Mouse (Mus musculus) kidney, embryonic 15.5 days (tissue): ENCODE measurements around the gene Gnb3. TPM values are rescaled to one million over a fixed set of nuclear protein-coding genes. Genes with fewer than 3 reads are reported as not detected.
A peak's percentile ranks its signal among the peaks of the same experiment; 100 is the strongest.
"Not testable (repeated sequence)": the region's sequence is repeated elsewhere in the genome, so short reads cannot be mapped to it uniquely, and the experiment has no call there.

Experiments
- ATAC-seq: fragments of 200-750 bp; cut with Nextera tagmentation; replicated peaks from 2 replicates; pipeline ENCODE4 v1.8.0; 2017; ENCODE audit warnings: moderate TSS enrichment; ENCODE audit not compliant: low FRiP score
- H3K27ac ChIP-seq: fragments of 300-500 bp; sonication (generic); 2 replicates; pipeline ENCODE4 v1.5.1; 2015; ENCODE audit warnings: mild to moderate bottlenecking, inconsistent platforms
- H3K27me3 ChIP-seq: fragments of 300-500 bp; sonication (generic); 2 replicates; pipeline ENCODE4 v1.6.1; 2015; ENCODE audit warnings: inconsistent platforms
- H3K36me3 ChIP-seq: fragments of 300-500 bp; sonication (generic); 2 replicates; pipeline ENCODE4 v1.6.1; 2015; ENCODE audit warnings: inconsistent platforms
- H3K4me1 ChIP-seq: fragments of 300-500 bp; sonication (generic); 2 replicates; pipeline ENCODE4 v1.6.1; 2015; ENCODE audit warnings: inconsistent platforms
- H3K4me2 ChIP-seq: fragments of 300-500 bp; sonication (generic); 2 replicates; pipeline ENCODE4 v1.6.1; 2015; ENCODE audit warnings: moderate library complexity, mild to moderate bottlenecking, inconsistent platforms
- H3K4me3 ChIP-seq: fragments of 300-500 bp; sonication (generic); replicated peaks from 2 replicates; pipeline ENCODE4 v1.5.1; 2015; ENCODE audit warnings: mild to moderate bottlenecking, inconsistent platforms
- H3K9ac ChIP-seq: fragments of 300-500 bp; sonication (generic); 2 replicates; pipeline ENCODE4 v1.6.1; 2015; ENCODE audit warnings: mild to moderate bottlenecking, inconsistent platforms
- H3K9me3 ChIP-seq: fragments of 300-500 bp; sonication (generic); replicated peaks from 2 replicates; pipeline ENCODE4 v1.6.1; 2016; ENCODE audit warnings: inconsistent platforms
- WGBS: fragments of 180-500 bp; shearing (Covaris S2); methylation state at CpG from one replicate; pipeline ENCODE4 v1.1.7; 2015; ENCODE audit warnings: mixed read lengths; 5-methylcytosine and 5-hydroxymethylcytosine counted together
- polyA plus RNA-seq: library from polyadenylated mRNA; unstranded; fragments of >200 nt; fragmentation: Nextera tagmentation; extraction: Ambion mirVana; gene quantifications from 2 replicates; pipeline ENCODE4 v1.2.1, GENCODE M21; 2015

The Gnb3 gene
- polyA plus RNA-seq, 1 experiment from 2014 or later: 2.9 TPM

DNA sequence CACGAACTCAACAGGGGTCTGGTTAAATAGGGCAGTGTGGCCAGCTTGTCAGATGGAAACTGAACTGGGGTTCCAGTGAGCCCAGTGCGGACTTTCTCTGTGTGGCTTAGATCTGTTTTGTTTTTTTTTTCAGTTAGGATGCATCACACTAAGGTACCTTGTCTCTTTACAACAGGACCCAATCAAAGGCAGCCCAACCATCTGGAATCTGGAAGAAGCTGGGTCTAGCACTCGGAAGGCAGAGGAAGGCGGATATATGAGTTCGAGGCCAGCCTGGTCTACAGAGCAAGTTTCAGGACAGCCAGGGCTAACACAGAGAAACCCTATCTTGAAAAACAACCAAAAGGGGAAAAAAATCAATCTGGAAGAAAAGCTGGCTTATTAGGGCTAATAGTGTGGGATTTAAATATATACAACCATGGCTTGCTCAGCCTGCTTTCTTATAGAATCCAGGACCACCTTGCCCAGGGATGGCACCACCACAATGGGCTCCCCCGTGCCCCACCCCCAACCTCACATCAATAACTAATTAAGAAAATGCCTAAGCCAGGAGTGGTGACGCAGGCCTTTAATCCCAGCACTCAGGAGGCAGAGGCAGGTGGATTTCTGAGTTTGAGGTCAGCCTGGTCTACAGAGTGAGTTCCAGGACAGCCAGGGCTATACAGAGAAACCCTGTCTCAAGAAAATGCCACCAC lies 33.5 kb downstream of the Gnb3 start:
- Histone ChIP-seq H3K27me3 (no peaks in the 10 kb centered on the region), H3K9ac (0 out of 2 replicates have a peak overlapping the region, but pooled peaks have one; percentile 5), H3K36me3 (peaks cover 16% of the 10 kb centered on the region), H3K27ac (peak overlapping the region; percentile 97), H3K9me3 (no peaks in the 10 kb centered on the region), H3K4me3 (peak overlapping the region; percentile 53), H3K4me2 (peak overlapping the region; percentile 81), H3K4me1 (peaks cover 54% of the 10 kb centered on the region)
- no peak for ATAC-seq
- 76% methylated on average over 7 of the region's 7 CpGs for WGBS

GRCm38 (mm10) chr6:124805341-124806321 lies 34.4 kb downstream of the Gnb3 start:
- 1% methylated on average over 34 of the region's 34 CpGs for WGBS
- Histone ChIP-seq H3K9ac (peak overlapping the region; percentile 38), H3K4me3 (peak overlapping the region; percentile 53), H3K4me1 (peaks cover 49% of the 10 kb centered on the region), H3K9me3 (no peaks in the 10 kb centered on the region), H3K27me3 (no peaks in the 10 kb centered on the region), H3K36me3 (peaks cover 7% of the 10 kb centered on the region; the same call in 1 of the 2 replicates), H3K27ac (peak overlapping the region; percentile 97), H3K4me2 (peak overlapping the region; percentile 81)
- peak; percentile 79 for ATAC-seq

- ATAC-seq: no peak
- Histone ChIP-seq H3K36me3 (no peaks in the 10 kb centered on the region), H3K9me3 (no peaks in the 10 kb centered on the region), H3K27ac (no peak overlapping the region; the same call in 1 of the 2 replicates), H3K27me3 (no peaks in the 10 kb centered on the region), H3K9ac (no peak overlapping the region), H3K4me3 (no peak overlapping the region), H3K4me1 (peaks cover 36% of the 10 kb centered on the region), H3K4me2 (no peak overlapping the region)
- WGBS: 89% methylated on average over 3 of the region's 3 CpGs
Observed at GRCm38 (mm10) chr6:124804341-124804740, 35.7 kb downstream of the Gnb3 start.

GRCm38 (mm10) chr6:124803691-124804090 lies 36.4 kb downstream of the Gnb3 start:
- 92% methylated on average over 4 of the region's 4 CpGs for WGBS
- not testable (repeated sequence) for H3K4me2 ChIP-seq

GRCm38 (mm10) chr6:124803061-124803460 lies 37.0 kb downstream of the Gnb3 start:
- 83% methylated on average over 3 of the region's 3 CpGs for WGBS
- no peak for ATAC-seq

More at GRCm38 (mm10) chr6:124803691-124804090, 36.4 kb downstream of the Gnb3 start:
- H3K27ac ChIP-seq, H3K9me3 ChIP-seq, H3K4me3 ChIP-seq, ATAC-seq, H3K27me3 ChIP-seq, H3K36me3 ChIP-seq, H3K9ac ChIP-seq: not testable (repeated sequence)
- H3K4me1 ChIP-seq: peaks cover 32% of the 10 kb centered on the region

DNA sequence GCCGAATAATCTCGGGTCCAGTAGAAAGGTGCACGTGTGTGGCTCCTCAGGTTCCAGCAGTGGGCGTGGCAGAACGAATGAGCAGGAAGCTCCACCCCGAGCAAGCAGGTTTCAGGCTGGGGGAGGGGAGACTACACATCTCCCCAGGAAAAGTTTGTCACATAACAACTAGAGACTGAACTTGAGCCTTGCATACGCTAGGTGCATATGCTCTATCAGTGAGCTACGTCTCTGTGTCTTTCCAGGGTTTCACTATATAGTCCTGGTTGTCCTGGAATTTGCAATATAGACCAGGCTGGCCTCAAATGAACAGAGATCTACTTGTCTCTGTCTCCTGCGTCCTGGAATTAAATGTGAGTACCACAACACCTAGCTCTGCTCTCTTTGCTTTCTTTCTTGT lies 37.7 kb downstream of the Gnb3 start:
- not testable (repeated sequence) for H3K36me3 ChIP-seq, H3K9me3 ChIP-seq, ATAC-seq, H3K9ac ChIP-seq, H3K27me3 ChIP-seq
- 13% methylated on average over 5 of the region's 9 CpGs for WGBS
- Histone ChIP-seq H3K4me1 (peaks cover 22% of the 10 kb centered on the region), H3K27ac (peak overlapping the region; percentile 41), H3K4me2 (peak overlapping the region; percentile 50), H3K4me3 (peak overlapping the region; percentile 21; the same call in 1 of the 2 replicates)

More at GRCm38 (mm10) chr6:124803061-124803460, 37.0 kb downstream of the Gnb3 start:
- Histone ChIP-seq H3K4me3 (no peak overlapping the region), H3K27ac (no peak overlapping the region), H3K36me3 (no peaks in the 10 kb centered on the region), H3K27me3 (no peaks in the 10 kb centered on the region), H3K4me2 (no peak overlapping the region), H3K9ac (no peak overlapping the region), H3K4me1 (peaks cover 29% of the 10 kb centered on the region), H3K9me3 (no peaks in the 10 kb centered on the region)

GRCm38 (mm10) chr6:124796200-124796599 lies 43.9 kb downstream of the Gnb3 start:
- no peak overlapping the region for H3K4me3 ChIP-seq
- 74% methylated on average over 2 of the region's 2 CpGs for WGBS
- no peak overlapping the region for H3K4me2 ChIP-seq
- H3K9ac ChIP-seq: no peak overlapping the region
- ATAC-seq: 0 out of 2 replicates have a peak, but pooled peaks have one; percentile 15
- peaks cover 5% of the 10 kb centered on the region; the same call in 1 of the 2 replicates for H3K4me1 ChIP-seq
- no peaks in the 10 kb centered on the region for H3K27me3 ChIP-seq
- peak overlapping the region; percentile 88 for H3K27ac ChIP-seq
- no peaks in the 10 kb centered on the region for H3K9me3 ChIP-seq
- H3K36me3 ChIP-seq: no peaks in the 10 kb centered on the region

- Histone ChIP-seq H3K9me3 (no peaks in the 10 kb centered on the region), H3K4me3 (no peak overlapping the region), H3K9ac (no peak overlapping the region), H3K27ac (peak overlapping the region; percentile 88), H3K4me2 (no peak overlapping the region), H3K4me1 (peaks cover 5% of the 10 kb centered on the region; the same call in 1 of the 2 replicates), H3K36me3 (no peaks in the 10 kb centered on the region), H3K27me3 (no peaks in the 10 kb centered on the region)
- WGBS: 65% methylated on average over 4 of the region's 4 CpGs
- peak; percentile 71; the same call in 1 of the 2 replicates for ATAC-seq
Observed at GRCm38 (mm10) chr6:124795781-124796180, 44.3 kb downstream of the Gnb3 start.

DNA sequence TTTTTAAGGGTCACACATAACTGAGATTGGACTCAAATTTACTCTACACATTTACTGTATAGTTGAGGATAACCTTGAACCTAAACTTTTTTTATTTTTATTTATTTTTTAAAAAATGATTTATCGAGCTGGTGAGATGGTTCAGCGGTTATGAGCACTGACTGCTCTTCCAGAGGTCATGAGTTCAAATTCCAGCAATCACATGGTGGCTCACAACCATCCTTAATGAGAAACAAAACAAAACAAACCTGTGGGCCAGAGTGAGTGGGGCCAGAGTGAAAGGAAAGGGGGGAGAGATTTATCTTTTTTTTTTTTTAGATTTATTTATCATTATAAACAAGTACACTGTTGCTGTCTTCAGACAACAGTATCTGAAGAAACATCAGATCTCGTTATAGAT lies 48.2 kb downstream of the Gnb3 start:
- WGBS: 73% methylated on average over 3 of the region's 3 CpGs
- H3K27ac ChIP-seq: no peak overlapping the region
- no peaks in the 10 kb centered on the region for H3K36me3 ChIP-seq
- no peak overlapping the region for H3K9ac ChIP-seq
- peaks cover 22% of the 10 kb centered on the region for H3K4me1 ChIP-seq
- ATAC-seq: no peak
- H3K27me3 ChIP-seq: no peaks in the 10 kb centered on the region
- H3K4me2 ChIP-seq: no peak overlapping the region
- no peaks in the 10 kb centered on the region for H3K9me3 ChIP-seq
- no peak overlapping the region for H3K4me3 ChIP-seq

GRCm38 (mm10) chr6:124790121-124790520 lies 50.0 kb downstream of the Gnb3 start:
- Histone ChIP-seq H3K27me3 (no peaks in the 10 kb centered on the region), H3K9me3 (no peaks in the 10 kb centered on the region), H3K4me3 (no peak overlapping the region), H3K36me3 (no peaks in the 10 kb centered on the region), H3K9ac (no peak overlapping the region), H3K4me1 (peaks cover 17% of the 10 kb centered on the region), H3K27ac (peak overlapping the region; percentile 73), H3K4me2 (no peak overlapping the region)
- 0 out of 2 replicates have a peak, but pooled peaks have one; percentile 49 for ATAC-seq
- 29% methylated on average over 4 of the region's 4 CpGs for WGBS

DNA sequence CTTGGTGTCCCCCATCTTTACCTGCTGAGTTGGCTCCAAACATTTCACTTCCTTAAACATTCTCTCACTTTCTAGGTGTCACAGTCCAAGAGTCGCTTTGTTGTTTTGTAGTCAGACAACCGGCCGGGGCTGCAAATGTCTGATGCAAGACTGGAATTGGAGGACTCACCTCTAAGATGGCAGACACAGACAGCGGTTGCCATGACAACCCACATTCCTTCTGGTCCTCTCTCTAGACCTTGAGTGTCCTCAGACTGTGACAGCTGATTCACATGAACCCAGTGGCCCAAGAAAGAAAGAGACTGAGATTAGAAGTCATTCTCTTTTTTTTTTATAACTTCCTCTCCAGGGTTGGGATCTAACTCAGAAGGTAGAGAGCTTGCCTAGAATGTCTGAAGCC lies 50.6 kb downstream of the Gnb3 start:
- Histone ChIP-seq H3K27ac (peak overlapping the region; percentile 73; the same call in 1 of the 2 replicates), H3K4me2 (no peak overlapping the region), H3K4me3 (no peak overlapping the region), H3K4me1 (peaks cover 17% of the 10 kb centered on the region), H3K27me3 (no peaks in the 10 kb centered on the region), H3K9me3 (no peaks in the 10 kb centered on the region), H3K36me3 (no peaks in the 10 kb centered on the region), H3K9ac (no peak overlapping the region)
- 76% methylated on average over 4 of the region's 4 CpGs for WGBS
- ATAC-seq: no peak; the same call in 1 of the 2 replicates

GRCm38 (mm10) chr6:124787722-124788121 lies 52.4 kb downstream of the Gnb3 start:
- ATAC-seq: no peak
- Histone ChIP-seq H3K27me3 (no peaks in the 10 kb centered on the region), H3K27ac (no peak overlapping the region), H3K4me1 (peaks cover 17% of the 10 kb centered on the region), H3K36me3 (no peaks in the 10 kb centered on the region), H3K9me3 (no peaks in the 10 kb centered on the region), H3K4me3 (no peak overlapping the region), H3K4me2 (no peak overlapping the region), H3K9ac (no peak overlapping the region)
- 73% methylated on average over 10 of the region's 10 CpGs for WGBS
